Mouse (Mus musculus) limb, embryonic 10.5 days (tissue): Measurements from ENCODE around the gene Zmym3. TPM values are rescaled to one million over a fixed set of nuclear protein-coding genes. Genes with fewer than 3 reads are reported as not detected.
"Not testable (repeated sequence)": the region's sequence is repeated elsewhere in the genome, so short reads cannot be mapped to it uniquely, and the experiment has no call there.

Experiments used
- DNase-seq: peaks from one replicate; pipeline ENCODE4 v3.0.0-alpha.2; 2017; ENCODE audit warnings: low spot score
- H3K27ac ChIP-seq: fragments of 300-500 bp; sonication (generic); 2 replicates; pipeline ENCODE4 v1.5.1; 2016; ENCODE audit warnings: mild to moderate bottlenecking
- H3K27me3 ChIP-seq: fragments of 300-500 bp; sonication (generic); 2 replicates; pipeline ENCODE4 v1.6.1; 2016; ENCODE audit warnings: low read depth, mild to moderate bottlenecking; ENCODE audit not compliant: poor library complexity, severe bottlenecking
- H3K36me3 ChIP-seq: fragments of 300-500 bp; sonication (generic); 2 replicates; pipeline ENCODE4 v1.6.1; 2016; ENCODE audit warnings: mild to moderate bottlenecking, moderate library complexity
- H3K4me1 ChIP-seq: fragments of 300-500 bp; sonication (generic); 2 replicates; pipeline ENCODE4 v1.6.1; 2016
- H3K4me3 ChIP-seq: fragments of 300-500 bp; sonication (generic); 2 replicates; pipeline ENCODE4 v1.5.1; 2016; ENCODE audit warnings: mild to moderate bottlenecking, moderate library complexity
- H3K9me3 ChIP-seq: fragments of 300-500 bp; sonication (generic); replicated peaks from 2 replicates; pipeline ENCODE4 v1.6.1; 2016; ENCODE audit warnings: mild to moderate bottlenecking
- WGBS: fragments of 180-500 bp; shearing (Covaris S2); methylation state at CpG from one replicate; pipeline ENCODE4 v1.1.7; 2016; 5-methylcytosine and 5-hydroxymethylcytosine counted together
- polyA plus RNA-seq: library from polyadenylated mRNA; unstranded; fragments of >200 nt; fragmentation: Nextera tagmentation; extraction: Ambion mirVana; gene quantifications from 2 replicates; pipeline ENCODE4 v1.2.1, GENCODE M21; 2016

Gene Zmym3
- polyA plus RNA-seq, 1 experiment from 2014 or later = 30.8 TPM

GRCm38 (mm10) chrX:101394341-101394740 lies 26.3 kb downstream of the Zmym3 start:
- no peak for DNase-seq
- no peak overlapping the region for H3K27ac ChIP-seq
- H3K9me3 ChIP-seq = no peaks in the 10 kb centered on the region
- H3K27me3 ChIP-seq = peaks cover 77% of the 10 kb centered on the region
- no peak overlapping the region for H3K4me3 ChIP-seq
- H3K4me1 ChIP-seq = no peaks in the 10 kb centered on the region
- H3K36me3 ChIP-seq = no peaks in the 10 kb centered on the region
- WGBS = 50% methylated on average over 2 of the region's 2 CpGs

GRCm38 (mm10) chrX:101388866-101389537 lies 31.6 kb downstream of the Zmym3 start:
- H3K4me1 ChIP-seq = no peaks in the 10 kb centered on the region
- H3K36me3 ChIP-seq = no peaks in the 10 kb centered on the region
- H3K27me3 ChIP-seq = peaks cover 82% of the 10 kb centered on the region
- no peak overlapping the region for H3K27ac ChIP-seq
- H3K4me3 ChIP-seq = no peak overlapping the region
- no peaks in the 10 kb centered on the region for H3K9me3 ChIP-seq
- no peak for DNase-seq
- WGBS = 76% methylated on average over 5 of the region's 5 CpGs

DNA sequence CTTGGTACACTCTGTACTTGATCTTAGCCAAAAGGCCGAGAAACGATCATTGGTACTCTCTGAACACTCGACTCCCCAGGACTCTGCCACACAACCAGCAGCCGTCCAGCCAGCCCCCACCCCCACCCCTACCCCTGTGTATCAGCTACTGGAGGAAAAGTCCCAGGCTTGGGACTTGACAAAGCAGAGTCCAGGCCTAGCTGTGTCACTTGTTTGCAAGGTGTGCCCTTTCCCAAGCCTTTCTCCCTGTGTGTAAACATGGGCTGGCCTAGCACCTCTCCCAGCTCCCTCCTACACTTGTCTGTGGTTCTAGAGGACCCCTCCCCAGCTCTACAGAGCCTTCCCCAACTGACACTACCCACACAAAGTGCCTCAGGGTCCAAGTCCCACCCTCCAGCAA lies 34.4 kb downstream of the Zmym3 start:
- no peak overlapping the region for H3K27ac ChIP-seq
- no peaks in the 10 kb centered on the region for H3K36me3 ChIP-seq
- peaks cover 96% of the 10 kb centered on the region for H3K27me3 ChIP-seq
- whole genome bisulfite sequencing = 19% methylated on average over 4 of the region's 4 CpGs
- no peaks in the 10 kb centered on the region for H3K4me1 ChIP-seq
- H3K4me3 ChIP-seq = no peak overlapping the region
- H3K9me3 ChIP-seq = no peaks in the 10 kb centered on the region
- no peak for DNase-seq

DNA sequence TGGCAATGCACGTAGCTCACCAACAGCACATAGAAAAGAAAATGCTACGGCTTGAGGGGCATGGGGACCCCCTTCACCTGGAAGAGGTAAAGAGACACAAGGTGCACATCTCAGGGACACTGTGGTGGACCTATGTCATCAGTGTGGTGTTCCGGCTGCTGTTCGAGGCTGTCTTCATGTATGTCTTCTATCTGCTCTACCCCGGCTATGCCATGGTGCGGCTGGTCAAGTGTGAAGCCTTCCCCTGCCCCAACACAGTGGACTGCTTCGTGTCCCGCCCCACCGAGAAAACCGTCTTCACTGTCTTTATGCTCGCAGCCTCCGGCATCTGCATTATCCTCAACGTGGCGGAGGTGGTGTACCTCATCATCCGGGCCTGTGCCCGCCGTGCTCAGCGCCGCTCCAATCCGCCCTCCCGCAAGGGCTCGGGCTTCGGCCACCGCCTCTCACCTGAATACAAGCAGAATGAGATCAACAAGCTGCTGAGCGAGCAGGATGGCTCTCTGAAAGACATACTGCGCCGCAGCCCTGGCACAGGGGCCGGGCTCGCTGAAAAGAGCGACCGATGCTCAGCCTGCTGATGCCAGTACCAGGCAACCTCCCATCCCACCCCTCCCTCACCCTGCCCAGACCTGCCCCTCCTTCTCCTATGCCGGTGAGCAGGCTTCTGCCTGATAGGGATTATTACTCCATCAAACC lies 36.1 kb downstream of the Zmym3 start:
- peaks cover 96% of the 10 kb centered on the region for H3K27me3 ChIP-seq
- DNase-seq = no peak

DNA sequence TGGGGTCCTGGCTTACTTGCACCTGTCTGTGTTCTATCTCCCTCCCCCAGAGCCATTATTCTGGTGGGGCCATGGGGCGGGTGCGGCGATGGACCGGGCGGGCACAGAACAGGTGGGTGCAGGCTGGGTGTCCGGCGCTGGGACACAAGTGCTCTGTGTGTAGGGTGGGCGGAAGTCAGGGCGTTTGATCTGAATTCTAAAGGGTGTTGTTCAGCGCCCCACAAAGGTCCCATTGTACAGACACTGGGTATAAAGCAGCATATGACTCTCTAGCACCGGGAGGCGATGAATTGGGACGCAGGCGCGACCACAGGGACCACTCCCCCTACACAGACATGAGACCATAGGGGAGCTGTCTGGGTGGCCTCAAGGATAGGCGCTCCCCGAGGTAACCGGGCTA lies 37.2 kb downstream of the Zmym3 start:
- H3K27ac ChIP-seq = no peak overlapping the region
- peaks cover 97% of the 10 kb centered on the region for H3K27me3 ChIP-seq
- no peaks in the 10 kb centered on the region for H3K36me3 ChIP-seq
- 14% methylated on average over 17 of the region's 18 CpGs for WGBS
- no peak overlapping the region for H3K4me3 ChIP-seq
- DNase-seq = no peak
- no peaks in the 10 kb centered on the region for H3K4me1 ChIP-seq
- no peaks in the 10 kb centered on the region for H3K9me3 ChIP-seq

More for the DNA sequence above, 36.1 kb downstream of the Zmym3 start:
- Histone ChIP-seq H3K27ac (no peak overlapping the region), H3K4me3 (peak overlapping the region; percentile 34), H3K9me3 (no peaks in the 10 kb centered on the region), H3K4me1 (no peaks in the 10 kb centered on the region), H3K36me3 (no peaks in the 10 kb centered on the region)
- WGBS = 15% methylated on average over 32 of the region's 32 CpGs

DNA sequence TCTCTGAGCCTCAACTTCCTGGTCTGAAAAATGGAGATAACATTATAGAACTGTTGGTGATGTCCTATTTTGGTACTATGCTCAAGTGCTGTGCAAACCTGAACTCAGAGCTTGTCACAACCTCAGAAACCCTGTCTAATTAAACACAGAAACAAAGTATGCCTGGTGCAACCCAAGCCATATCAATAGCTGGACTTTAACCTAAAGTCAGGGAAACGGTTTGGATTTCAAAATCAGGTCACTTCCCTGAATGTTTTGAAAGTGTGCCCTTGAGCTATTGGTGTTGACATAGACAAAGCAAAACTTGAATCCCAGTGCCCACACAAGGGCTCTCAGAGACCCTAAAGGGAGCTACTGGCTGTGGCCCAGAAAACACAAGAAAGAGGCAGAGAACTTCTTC lies 40.9 kb downstream of the Zmym3 start:
- Histone ChIP-seq H3K9me3 (no peaks in the 10 kb centered on the region), H3K4me3 (no peak overlapping the region), H3K27me3 (peaks cover 98% of the 10 kb centered on the region), H3K36me3 (no peaks in the 10 kb centered on the region), H3K27ac (no peak overlapping the region), H3K4me1 (no peaks in the 10 kb centered on the region)
- no peak for DNase-seq
- WGBS = 74% methylated on average over 1 of the region's 1 CpGs

- DNase-seq = no peak
- no peaks in the 10 kb centered on the region for H3K36me3 ChIP-seq
- H3K9me3 ChIP-seq = no peaks in the 10 kb centered on the region
- H3K27ac ChIP-seq = no peak overlapping the region
- H3K4me3 ChIP-seq = no peak overlapping the region
- WGBS = 69% methylated on average over 4 of the region's 4 CpGs
- no peaks in the 10 kb centered on the region for H3K4me1 ChIP-seq
- peaks cover 93% of the 10 kb centered on the region for H3K27me3 ChIP-seq
Measured at GRCm38 (mm10) chrX:101377076-101377475, 43.6 kb downstream of the Zmym3 start.

DNA sequence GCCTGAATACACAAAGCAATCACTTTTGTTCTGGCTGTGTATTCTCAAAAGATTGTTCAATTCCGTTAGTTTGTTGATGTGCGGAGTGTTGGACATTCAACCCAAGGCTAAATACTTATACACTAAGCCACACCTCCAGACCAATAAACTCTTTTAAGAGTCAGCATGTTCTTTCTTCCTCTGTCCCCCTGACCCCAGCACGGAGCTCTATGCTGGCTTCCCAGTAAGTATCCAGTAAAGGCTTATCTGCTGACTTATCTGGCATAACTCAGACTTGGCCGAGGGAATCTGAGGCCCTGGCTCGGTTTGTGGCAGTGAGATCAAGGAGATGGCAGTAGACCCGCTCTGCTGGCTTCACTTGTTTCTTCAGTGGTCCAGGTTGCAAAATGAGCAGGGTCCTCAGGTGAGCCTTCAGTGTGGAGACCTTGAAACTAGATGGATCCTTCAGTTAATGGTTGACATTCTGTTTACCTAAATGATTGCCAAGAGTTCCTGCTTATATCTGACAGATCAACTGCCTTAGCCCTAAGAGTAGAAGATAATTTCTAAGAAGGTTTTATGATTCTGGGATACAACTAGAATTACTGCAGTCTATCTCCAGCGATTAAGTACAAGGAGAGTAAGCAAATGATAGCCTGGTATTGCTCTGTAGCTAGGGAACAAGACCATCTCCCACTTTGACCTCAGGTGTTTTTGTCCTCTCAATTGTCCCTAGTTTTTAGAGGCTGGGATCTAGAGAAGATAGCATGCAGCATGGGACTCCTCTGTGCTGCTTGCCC lies 44.3 kb downstream of the Zmym3 start, which contains the start of gene Gjb1:
Gene Gjb1 (plus strand): TSS at position 189 of the 779 bp plus-strand sequence.
- no peak for DNase-seq
- no peaks in the 10 kb centered on the region for H3K4me1 ChIP-seq
- 79% methylated on average over 7 of the region's 7 CpGs for WGBS
- H3K27me3 ChIP-seq = peaks cover 93% of the 10 kb centered on the region
- no peaks in the 10 kb centered on the region for H3K36me3 ChIP-seq
- H3K9me3 ChIP-seq = no peaks in the 10 kb centered on the region
- H3K4me3 ChIP-seq = no peak within 1 kb of the TSS
- no peak within 1 kb of the TSS for H3K27ac ChIP-seq

DNA sequence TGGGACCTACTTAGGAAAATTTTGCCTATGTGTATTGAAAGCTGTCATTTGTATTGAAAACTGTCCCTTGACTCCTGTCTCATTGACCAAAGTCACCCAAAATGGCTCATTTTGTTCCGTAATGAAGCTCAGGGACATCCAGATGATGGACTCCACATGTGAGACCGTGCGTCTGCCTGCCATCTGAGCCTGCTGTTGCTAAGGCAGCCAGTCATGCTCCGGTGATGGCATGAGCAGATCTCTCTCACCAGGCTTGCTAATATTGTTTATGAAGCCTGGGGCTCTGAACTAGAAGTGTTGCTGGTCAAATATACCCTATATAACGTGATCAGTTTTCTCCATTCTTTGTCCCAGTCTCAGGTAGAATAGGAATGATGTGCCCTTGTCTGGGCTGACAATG lies 47.7 kb downstream of the Zmym3 start:
- H3K4me3 ChIP-seq = no peak overlapping the region
- H3K4me1 ChIP-seq = no peaks in the 10 kb centered on the region
- 68% methylated on average over 5 of the region's 5 CpGs for WGBS
- H3K36me3 ChIP-seq = no peaks in the 10 kb centered on the region
- no peak for DNase-seq
- peaks cover 88% of the 10 kb centered on the region for H3K27me3 ChIP-seq
- H3K27ac ChIP-seq = no peak overlapping the region
- no peaks in the 10 kb centered on the region for H3K9me3 ChIP-seq

DNA sequence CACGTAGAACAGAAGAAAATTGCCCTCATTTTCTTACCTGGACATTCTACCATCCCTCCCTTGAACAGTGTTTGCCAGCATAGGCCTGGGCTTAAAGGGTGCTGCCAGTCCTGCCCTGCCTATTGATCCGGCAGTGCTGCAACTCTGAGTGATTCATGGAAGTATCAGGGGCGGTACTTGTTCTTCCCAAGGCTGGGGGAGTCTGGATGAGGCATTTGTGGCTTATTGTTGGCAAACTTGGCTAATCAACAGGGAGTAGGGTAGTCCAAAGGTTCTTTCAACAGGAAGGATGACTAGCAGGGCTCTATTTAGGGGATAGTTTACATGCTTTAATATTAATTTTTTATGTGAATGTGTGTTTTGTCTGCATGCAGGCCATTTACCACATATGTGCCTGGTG lies 50.1 kb downstream of the Zmym3 start:
- WGBS = 83% methylated on average over 3 of the region's 3 CpGs

GRCm38 (mm10) chrX:101369001-101369400 lies 51.6 kb downstream of the Zmym3 start:
- no peak overlapping the region for H3K4me3 ChIP-seq
- no peak overlapping the region for H3K27ac ChIP-seq
- H3K9me3 ChIP-seq = no peaks in the 10 kb centered on the region
- H3K36me3 ChIP-seq = no peaks in the 10 kb centered on the region
- H3K27me3 ChIP-seq = peaks cover 60% of the 10 kb centered on the region
- H3K4me1 ChIP-seq = no peaks in the 10 kb centered on the region
- 69% methylated on average over 7 of the region's 7 CpGs for WGBS
- no peak for DNase-seq

More for the DNA sequence above, 50.1 kb downstream of the Zmym3 start:
- H3K27me3 ChIP-seq = peaks cover 64% of the 10 kb centered on the region
- H3K4me1 ChIP-seq = no peaks in the 10 kb centered on the region
- no peaks in the 10 kb centered on the region for H3K36me3 ChIP-seq
- DNase-seq = no peak
- no peak overlapping the region for H3K27ac ChIP-seq
- H3K4me3 ChIP-seq = no peak overlapping the region
- H3K9me3 ChIP-seq = no peaks in the 10 kb centered on the region

GRCm38 (mm10) chrX:101358902-101359301 lies 61.7 kb downstream of the Zmym3 start:
- H3K4me3 ChIP-seq, H3K4me1 ChIP-seq, H3K27ac ChIP-seq, DNase-seq, H3K9me3 ChIP-seq, H3K36me3 ChIP-seq: not testable (repeated sequence)
- WGBS = 75% methylated on average over 4 of the region's 4 CpGs
- peaks cover 23% of the 10 kb centered on the region; the same call in 1 of the 2 replicates for H3K27me3 ChIP-seq
